Mouse (Mus musculus) MEL (cell line): ENCODE results near the gene Gm9999. TPM values are rescaled to one million over a fixed set of nuclear protein-coding genes. Genes with fewer than 3 reads are reported as not detected.
A peak's percentile ranks its signal among the peaks of the same experiment; 100 is the strongest.

Experiments
- DNase-seq: peaks from one replicate; pipeline ENCODE4 v3.0.0; 2011; ENCODE audit warnings: low read depth, low spot score
- H3K27ac ChIP-seq: 2 replicates; pipeline ENCODE4 v1.5.1; 2012; ENCODE audit warnings: low read depth, mild to moderate bottlenecking, control low read depth, low read length, moderate library complexity; ENCODE audit not compliant: control insufficient read depth
- H3K27me3 ChIP-seq, 2 experiments: fragments of 150-350 bp in 1 of 2; sonication (generic) in 1 of 2; 2 replicates each; pipeline ENCODE4 v1.6.1; 2012; ENCODE audit warnings: low read length in 2 of 2, mild to moderate bottlenecking in 2 of 2, improper control_type of control experiment in 1 of 2, moderate library complexity in 1 of 2; ENCODE audit not compliant: insufficient read depth in 2 of 2, control insufficient read depth in 1 of 2
- H3K36me3 ChIP-seq, 2 experiments: 2 replicates each; pipeline ENCODE4 v1.6.1; 2012 to 2014; ENCODE audit warnings: low read length in 2 of 2, improper control_type of control experiment in 1 of 2, inconsistent platforms in 1 of 2, mild to moderate bottlenecking in 1 of 2; ENCODE audit not compliant: insufficient read depth in 2 of 2, control insufficient read depth in 1 of 2
- H3K4me1 ChIP-seq, 2 experiments: fragments of 150-350 bp in 1 of 2; sonication (generic) in 1 of 2; 2 replicates each; pipeline ENCODE4 v1.6.1; 2012; ENCODE audit warnings: low read length in 2 of 2, improper control_type of control experiment in 1 of 2, mild to moderate bottlenecking in 1 of 2; ENCODE audit not compliant: insufficient read depth in 2 of 2, control insufficient read depth in 1 of 2
- H3K4me3 ChIP-seq, 2 experiments: fragments of 150-350 bp in 1 of 2; sonication (generic) in 1 of 2; 2 replicates each; pipeline ENCODE4 v1.5.1; 2012; ENCODE audit warnings: low read depth in 2 of 2, low read length in 2 of 2, mild to moderate bottlenecking in 2 of 2, moderate library complexity in 2 of 2, control low read depth in 1 of 2, improper control_type of control experiment in 1 of 2; ENCODE audit not compliant: control insufficient read depth in 1 of 2, insufficient read depth in 1 of 2
- H3K79me2 ChIP-seq: 2 replicates; pipeline ENCODE4 v1.6.1; 2012; ENCODE audit warnings: mild to moderate bottlenecking, low read length, moderate library complexity; ENCODE audit not compliant: control insufficient read depth, poor library complexity, insufficient read depth
- H3K9ac ChIP-seq: 2 replicates; pipeline ENCODE4 v1.6.1; 2012; ENCODE audit warnings: low read depth, mild to moderate bottlenecking, control low read depth, low read length, moderate library complexity; ENCODE audit not compliant: control insufficient read depth, poor library complexity, severe bottlenecking
- H3K9me3 ChIP-seq: fragments of 150-350 bp; sonication (generic); replicated peaks from 2 replicates; pipeline ENCODE4 v1.6.1; 2012; ENCODE audit warnings: mild to moderate bottlenecking, low read length, improper control_type of control experiment, moderate library complexity; ENCODE audit not compliant: insufficient read depth
- CTCF ChIP-seq, 3 experiments: IDR thresholded peaks in 2 of 3; conservative IDR thresholded peaks in 1 of 3; 2 replicates each; pipeline ENCODE4 v1.5.1; 2011 to 2012; ENCODE audit warnings: low read length in 3 of 3, low read depth in 2 of 3, mild to moderate bottlenecking in 2 of 3, improper control_type of control experiment in 1 of 3, inconsistent platforms in 1 of 3, mixed read lengths in 1 of 3, moderate library complexity in 1 of 3; ENCODE audit not compliant: control insufficient read depth in 1 of 3, insufficient read depth in 1 of 3, poor library complexity in 1 of 3, severe bottlenecking in 1 of 3
- ELF1 ChIP-seq: IDR thresholded peaks from 2 replicates; pipeline ENCODE4 v1.6.1; 2014; ENCODE audit warnings: low read depth, mild to moderate bottlenecking, inconsistent platforms, low read length, improper control_type of control experiment, moderate library complexity
- EP300 ChIP-seq, 2 experiments: IDR thresholded peaks; 2 replicates each; pipeline ENCODE4 v1.6.1; 2011; ENCODE audit warnings: improper control_type of control experiment in 2 of 2, low read length in 2 of 2, low read depth in 1 of 2, mild to moderate bottlenecking in 1 of 2
- ETS1 ChIP-seq: IDR thresholded peaks from 2 replicates; pipeline ENCODE4 v1.6.1; 2012; ENCODE audit warnings: low read depth, mild to moderate bottlenecking, inconsistent platforms, low read length, improper control_type of control experiment, moderate library complexity
- HCFC1 ChIP-seq: IDR thresholded peaks from 2 replicates; pipeline ENCODE4 v1.6.1; 2012; ENCODE audit warnings: low read depth, mild to moderate bottlenecking, inconsistent platforms, low read length, improper control_type of control experiment, moderate library complexity
- JUND ChIP-seq: IDR thresholded peaks from 2 replicates; pipeline ENCODE4 v1.6.1; 2011; ENCODE audit warnings: low read depth, mild to moderate bottlenecking, improper control_type of control experiment, low read length
- KAT2A ChIP-seq: conservative IDR thresholded peaks from 2 replicates; pipeline ENCODE4 v1.6.1; 2012; ENCODE audit warnings: low read depth, low read length, improper control_type of control experiment, inconsistent platforms
- MAX ChIP-seq: IDR thresholded peaks from 2 replicates; pipeline ENCODE4 v1.6.1; 2011; ENCODE audit warnings: low read length, improper control_type of control experiment
- MXI1 ChIP-seq: IDR thresholded peaks from 2 replicates; pipeline ENCODE4 v1.6.1; 2011; ENCODE audit warnings: mild to moderate bottlenecking, low read depth, low read length, improper control_type of control experiment
- MYC ChIP-seq: IDR thresholded peaks from 2 replicates; pipeline ENCODE4 v1.6.1; 2011; ENCODE audit warnings: low read depth, mild to moderate bottlenecking, low read length, improper control_type of control experiment, moderate library complexity
- RAD21 ChIP-seq: IDR thresholded peaks from 2 replicates; pipeline ENCODE4 v1.6.1; 2011; ENCODE audit warnings: mild to moderate bottlenecking, low read depth, low read length, improper control_type of control experiment
- SIN3A ChIP-seq: IDR thresholded peaks from 2 replicates; pipeline ENCODE4 v1.6.1; 2012; ENCODE audit warnings: low read length, improper control_type of control experiment, inconsistent platforms
- SMC3 ChIP-seq: IDR thresholded peaks from 2 replicates; pipeline ENCODE4 v1.6.1; 2011; ENCODE audit warnings: low read depth, low read length, improper control_type of control experiment
- TBP ChIP-seq: IDR thresholded peaks from 2 replicates; pipeline ENCODE4 v1.8.0; 2011; ENCODE audit warnings: low read depth, low read length, improper control_type of control experiment
- TCF12 ChIP-seq: IDR thresholded peaks from 2 replicates; pipeline ENCODE4 v1.6.1; 2014; ENCODE audit warnings: low read depth, mild to moderate bottlenecking, inconsistent platforms, low read length, improper control_type of control experiment, moderate library complexity
- USF2 ChIP-seq, 2 experiments: IDR thresholded peaks; 2 replicates each; pipeline ENCODE4 v1.6.1; 2011 to 2012; ENCODE audit warnings: improper control_type of control experiment in 2 of 2, low read length in 2 of 2, borderline replicate concordance in 1 of 2, inconsistent platforms in 1 of 2, low read depth in 1 of 2, mild to moderate bottlenecking in 1 of 2; ENCODE audit not compliant: insufficient read depth in 1 of 2
- ZC3H11A ChIP-seq: IDR thresholded peaks from 2 replicates; pipeline ENCODE4 v1.6.1; 2012; ENCODE audit warnings: low read depth, mild to moderate bottlenecking, inconsistent platforms, low read length, improper control_type of control experiment
- ZNF384 ChIP-seq: IDR thresholded peaks from 2 replicates; pipeline ENCODE4 v1.6.1; 2012; ENCODE audit warnings: low read depth, mild to moderate bottlenecking, inconsistent platforms, low read length, improper control_type of control experiment
- polyA plus RNA-seq, 2 experiments: library from polyadenylated mRNA; stranded (reverse) in 1 of 2; unstranded in 1 of 2; fragments of >175 nt in 1 of 2; fragments of >200 nt in 1 of 2; gene quantifications; 2 replicates each; pipeline versions ENCODE4 v1.2.1 to v1.2.4; 2012; ENCODE audit warnings: low replicate concordance in 2 of 2, low read depth in 1 of 2; ENCODE audit not compliant: insufficient read length in 2 of 2, insufficient read depth in 1 of 2, missing spikeins in 1 of 2
- total RNA-seq: library from RNA; depleted of rRNA; stranded (reverse); fragments of 300-350 nt; gene quantifications from 2 replicates; pipeline ENCODE4 v1.2.3, GENCODE M21; 2012

Gm9999 gene
- total and polyA plus RNA-seq, 3 experiments: not detected

- H3K79me2 ChIP-seq: no peaks in the 10 kb centered on the region
- H3K9me3 ChIP-seq: no peaks in the 10 kb centered on the region
- H3K9ac ChIP-seq: no peak overlapping the region
- H3K4me3 ChIP-seq: no peak overlapping the region
- 0 out of 2 replicates have a peak, but pooled peaks have one; percentile 27 for TF ChIP-seq ETS1
- TF ChIP-seq MAX: no peak
- H3K27me3 ChIP-seq: no peaks in the 10 kb centered on the region; a peak in 1 of 4 replicates
- no peak overlapping the region for H3K27ac ChIP-seq
- H3K36me3 ChIP-seq: peaks cover 0 to 26% of the 10 kb centered on the region in 2 experiments; a peak in 2 of 4 replicates
- peaks cover 17 to 25% of the 10 kb centered on the region in 2 experiments for H3K4me1 ChIP-seq
- peak; percentile 34 for DNase-seq
These were observed 21.2 kb upstream of the Gm9999 start for GRCm38 (mm10) chr7:46962132-46962531.

- Histone ChIP-seq H3K9me3 (no peaks in the 10 kb centered on the region), H3K79me2 (no peaks in the 10 kb centered on the region), H3K4me3 (peak overlapping the region; percentile 49 to 56), H3K4me1 (peaks cover 17 to 22% of the 10 kb centered on the region in 2 experiments), H3K27me3 (no peaks in the 10 kb centered on the region; a peak in 1 of 4 replicates), H3K9ac (peak overlapping the region; percentile 67), H3K27ac (no peak overlapping the region), H3K36me3 (peaks cover 0 to 22% of the 10 kb centered on the region in 2 experiments; a peak in 2 of 4 replicates)
- TF ChIP-seq HCFC1: no peak
- TF ChIP-seq TCF12: peak; percentile 20; the same call in 1 of the 2 replicates
- peak; percentile 89 for TF ChIP-seq ZC3H11A
- peak; percentile 72 for TF ChIP-seq SIN3A
- peak; percentile 52 to 98 (median 78) for TF ChIP-seq CTCF (IDR thresholded peaks at IDR 0.05 in 2 of 3, conservative IDR thresholded peaks at IDR 0.05 in 1 of 3; ENCODE audit: control insufficient read depth in 1 of 3, insufficient read depth in 1 of 3, low read depth in 2 of 3, low read length in 3 of 3, poor library complexity in 1 of 3, severe bottlenecking in 1 of 3)
- TF ChIP-seq TBP: 0 out of 2 replicates have a peak, but pooled peaks have one; percentile 18
- TF ChIP-seq KAT2A: no peak
- TF ChIP-seq MYC: peak; percentile 61; the same call in 1 of the 2 replicates
- TF ChIP-seq EP300 (IDR thresholded peaks at IDR 0.05; ENCODE audit: low read depth in 1 of 2, low read length in 2 of 2): peak; percentile 20 to 32; a peak in 2 of 4 replicates
- TF ChIP-seq RAD21: peak; percentile 97
- TF ChIP-seq ETS1: peak; percentile 28; the same call in 1 of the 2 replicates
- peak; percentile 74; the same call in 1 of the 2 replicates for TF ChIP-seq MXI1
- TF ChIP-seq JUND: peak; percentile 96
- TF ChIP-seq ZNF384: peak; percentile 60; the same call in 1 of the 2 replicates
- TF ChIP-seq ELF1: no peak
- peak; percentile 92 for TF ChIP-seq SMC3
- no peak for TF ChIP-seq USF2 (IDR thresholded peaks at IDR 0.05; ENCODE audit: borderline replicate concordance in 1 of 2, insufficient read depth in 1 of 2, low read depth in 1 of 2, low read length in 2 of 2)
- DNase-seq: peak; percentile 88
These were observed 20.4 kb upstream of the Gm9999 start for GRCm38 (mm10) chr7:46962806-46963618.
